Mouse (Mus musculus) embryonic fibroblast, embryonic 13.5 days (primary cell): Measurements from ENCODE around the gene Clmn.

ENCODE experiments used
- CTCF ChIP-seq: IDR thresholded peaks from 2 replicates; pipeline ENCODE4 v1.5.1; 2011; ENCODE audit warnings: mild to moderate bottlenecking, control low read depth, low read length, moderate library complexity, borderline replicate concordance; ENCODE audit not compliant: insufficient read depth
- POLR2A ChIP-seq: IDR thresholded peaks from 2 replicates; pipeline ENCODE4 v1.6.1; 2011; ENCODE audit warnings: low read depth, mild to moderate bottlenecking, control low read depth, low read length, moderate library complexity

DNA sequence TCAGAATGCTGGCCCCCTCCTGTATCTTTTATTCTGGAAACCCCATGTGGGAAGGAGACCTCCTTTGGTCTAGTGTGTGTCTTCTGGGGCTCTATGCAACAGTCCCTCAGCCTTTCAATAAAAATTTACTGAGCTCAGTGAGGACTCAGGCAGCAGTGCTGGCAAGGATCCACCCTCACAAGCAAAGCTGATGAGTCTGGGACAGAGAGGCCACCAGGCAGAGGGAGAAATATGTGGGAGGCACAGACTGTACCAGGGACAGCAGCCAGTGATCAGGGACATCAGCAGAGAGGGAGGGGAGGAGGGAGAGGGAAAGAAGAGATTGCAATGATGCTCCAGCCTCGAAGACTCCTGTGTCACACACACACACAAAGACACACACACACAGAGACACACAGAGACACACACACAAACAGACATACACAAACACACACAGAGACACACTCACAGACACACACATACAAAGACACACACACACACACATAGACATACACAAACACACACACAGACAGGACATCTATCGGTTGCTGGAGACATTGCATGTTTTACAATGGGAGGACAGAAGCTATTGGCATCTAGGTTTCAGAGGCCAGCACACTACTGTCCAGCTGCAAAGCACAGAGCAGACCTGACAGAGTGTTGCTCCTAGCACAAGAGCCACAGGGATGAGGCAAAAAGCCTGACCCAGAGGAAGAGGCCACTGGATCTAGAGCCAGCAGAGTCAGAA, 27.6 kb downstream of the Clmn start:
- TF ChIP-seq POLR2A: no peak
- TF ChIP-seq CTCF: no peak
